Mouse (Mus musculus) c-Kit-positive CD71-positive TER-119-negative erythroid progenitor cells, embryonic 14.5 days (primary cell): ENCODE measurements around the gene Hdac9.

Experiments
- DNase-seq: peaks from one replicate; pipeline ENCODE4 v3.0.0-alpha.2; 2013; ENCODE audit warnings: low read depth

Hdac9 gene

GRCm38 (mm10) chr12:34806528-34806927 is 110.4 kb downstream of the Hdac9 start:
- no peak for DNase-seq

GRCm38 (mm10) chr12:34803721-34804120 is 113.2 kb downstream of the Hdac9 start:
- no peak for DNase-seq

- no peak for DNase-seq
Measured at GRCm38 (mm10) chr12:34802308-34802707, 114.6 kb downstream of the Hdac9 start.

- DNase-seq = no peak
Measured at GRCm38 (mm10) chr12:34801752-34802151, 115.1 kb downstream of the Hdac9 start.

DNA sequence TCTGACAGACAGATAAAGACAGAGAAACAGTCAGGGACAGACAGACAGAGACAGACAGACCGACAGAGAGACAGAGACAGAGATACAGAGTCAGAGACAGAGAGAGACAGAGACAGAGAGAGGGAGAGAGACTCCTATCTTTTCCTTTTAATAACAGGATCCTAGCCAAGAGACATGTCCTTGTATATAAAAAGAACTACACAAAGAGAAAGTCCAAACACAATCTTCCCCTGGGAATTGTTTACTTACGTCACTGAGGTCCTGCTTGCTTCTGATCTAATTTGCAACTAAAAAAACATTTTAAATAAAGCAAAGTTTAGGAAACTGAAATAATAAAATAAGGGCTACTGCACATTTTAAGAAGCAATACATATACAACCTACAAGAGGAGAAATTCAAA is 119.5 kb downstream of the Hdac9 start:
- DNase-seq = no peak

DNA sequence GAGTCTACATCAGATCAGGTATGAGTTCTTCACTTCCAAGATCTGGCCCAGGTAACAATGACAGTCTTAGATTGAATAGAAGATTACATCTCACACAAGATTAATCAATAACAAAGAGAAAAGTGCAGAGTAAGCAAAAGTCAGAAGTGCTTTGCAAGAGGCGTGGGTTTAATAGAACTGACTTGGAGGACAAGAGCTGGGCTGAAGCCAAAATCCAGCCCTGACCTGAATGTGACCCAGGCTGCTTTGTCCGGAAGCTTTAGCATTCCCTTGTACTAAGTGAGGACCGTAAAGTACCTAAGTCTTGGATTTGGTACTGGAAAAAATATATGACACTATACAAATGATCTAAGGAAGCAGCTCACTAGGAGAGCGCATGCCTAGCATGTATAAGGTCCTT is 121.4 kb downstream of the Hdac9 start:
- no peak for DNase-seq

GRCm38 (mm10) chr12:34792113-34792452 is 124.8 kb downstream of the Hdac9 start:
- no peak for DNase-seq

DNA sequence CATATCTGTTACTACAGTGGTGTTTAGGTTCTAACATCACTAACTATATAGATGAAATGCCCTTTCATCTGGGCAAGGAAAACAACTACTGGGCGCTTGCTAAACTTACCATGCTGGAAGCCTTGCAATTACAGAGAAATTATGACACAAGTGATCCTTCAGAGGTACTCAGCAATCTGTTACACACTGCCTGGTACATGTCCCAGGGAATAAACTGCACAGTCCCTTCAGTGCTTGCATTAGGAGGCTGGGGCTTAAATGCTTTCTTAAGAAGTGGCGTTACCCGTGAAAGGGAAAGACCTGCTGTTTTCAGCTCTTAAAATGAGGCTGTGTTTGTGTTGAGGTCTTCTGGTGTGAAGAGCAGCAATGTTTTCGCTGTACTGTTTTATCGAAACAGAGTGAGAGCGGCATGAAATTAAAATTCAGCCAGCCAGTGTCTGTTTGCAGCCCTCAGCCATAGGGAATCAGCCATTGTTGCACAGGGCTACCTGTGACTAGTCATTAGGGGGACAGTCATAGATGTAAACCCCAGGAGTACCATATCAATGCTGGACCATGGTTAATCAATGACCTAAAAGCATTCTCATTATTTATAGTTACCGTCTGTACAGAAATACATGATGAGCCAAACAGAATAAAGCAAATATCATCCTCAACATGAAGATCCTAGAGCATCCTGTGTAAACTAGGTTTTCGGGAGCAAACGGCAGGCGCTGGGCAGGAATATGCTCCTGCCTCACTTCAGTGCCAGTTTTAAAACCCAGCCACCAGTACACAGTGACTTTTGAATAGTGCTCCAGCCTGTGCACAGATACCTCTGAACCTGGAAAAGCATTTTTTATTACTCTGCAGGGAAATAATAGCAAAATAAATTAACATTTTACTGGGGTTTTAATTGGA is 125.4 kb downstream of the Hdac9 start:
- no peak for DNase-seq

DNA sequence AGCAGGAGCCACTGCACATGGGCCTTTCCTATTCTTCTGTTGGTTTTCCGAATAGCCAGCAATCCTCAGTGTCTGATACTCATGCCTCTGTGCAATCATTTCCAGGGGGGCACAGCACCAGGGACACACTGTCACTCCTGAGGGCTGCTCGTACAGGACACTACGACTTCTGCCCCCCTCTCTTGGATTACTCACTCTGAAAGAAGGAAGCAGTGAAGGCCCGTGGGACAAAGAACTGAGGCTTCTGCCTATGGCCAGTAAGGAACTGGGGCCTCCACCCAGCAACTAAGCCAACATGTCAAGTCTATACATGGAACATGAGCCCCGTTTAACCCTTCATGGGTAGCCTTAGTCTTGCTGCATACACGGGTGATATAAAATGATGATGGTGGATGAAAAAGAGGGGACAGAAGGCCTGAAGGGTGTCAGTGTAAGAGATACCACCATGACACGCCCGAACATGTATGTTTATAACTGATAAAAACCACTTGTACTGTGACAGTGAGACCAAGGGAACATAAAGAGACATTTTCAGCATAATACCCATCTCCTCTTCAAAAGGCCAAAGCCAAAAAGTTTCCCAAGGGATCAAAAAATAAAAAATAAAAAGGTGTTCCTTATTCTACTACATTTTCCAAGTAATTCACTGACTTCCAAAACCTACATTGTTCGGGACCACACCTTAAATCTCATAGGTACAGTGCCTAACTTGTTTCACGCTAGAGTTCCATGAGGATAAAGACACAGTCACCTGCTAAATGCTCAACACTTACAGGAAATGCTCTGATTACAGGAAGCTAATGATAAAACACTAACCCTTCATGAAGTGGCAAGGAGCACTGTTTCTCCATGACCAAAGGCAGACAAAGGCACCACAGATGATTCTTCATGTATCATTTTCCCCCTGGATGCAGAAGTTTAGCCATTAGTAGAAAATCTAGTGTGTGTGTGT is 127.6 kb downstream of the Hdac9 start:
- peak; percentile 4 for DNase-seq

- DNase-seq = no peak
Measured at GRCm38 (mm10) chr12:34787380-34787779, 129.5 kb downstream of the Hdac9 start.

DNA sequence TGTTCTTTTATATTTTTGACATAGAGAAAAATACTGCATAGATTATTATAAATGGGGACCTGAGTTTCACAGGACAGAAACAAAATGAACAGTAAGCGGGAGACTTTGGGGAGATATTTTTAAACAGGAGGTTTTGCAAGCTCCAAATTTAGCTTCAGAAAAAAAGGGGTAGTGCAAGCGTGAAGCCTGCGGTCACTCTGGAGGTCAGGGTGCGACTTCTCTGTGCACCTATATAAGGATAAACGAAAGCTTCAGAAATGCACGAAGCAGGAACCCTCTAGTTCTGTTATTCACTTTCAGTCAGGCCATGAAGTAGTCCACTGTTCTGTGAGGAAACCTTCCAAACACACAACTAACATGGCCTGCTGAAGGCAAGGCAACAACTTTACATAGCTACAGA is 133.3 kb downstream of the Hdac9 start:
- no peak for DNase-seq

DNA sequence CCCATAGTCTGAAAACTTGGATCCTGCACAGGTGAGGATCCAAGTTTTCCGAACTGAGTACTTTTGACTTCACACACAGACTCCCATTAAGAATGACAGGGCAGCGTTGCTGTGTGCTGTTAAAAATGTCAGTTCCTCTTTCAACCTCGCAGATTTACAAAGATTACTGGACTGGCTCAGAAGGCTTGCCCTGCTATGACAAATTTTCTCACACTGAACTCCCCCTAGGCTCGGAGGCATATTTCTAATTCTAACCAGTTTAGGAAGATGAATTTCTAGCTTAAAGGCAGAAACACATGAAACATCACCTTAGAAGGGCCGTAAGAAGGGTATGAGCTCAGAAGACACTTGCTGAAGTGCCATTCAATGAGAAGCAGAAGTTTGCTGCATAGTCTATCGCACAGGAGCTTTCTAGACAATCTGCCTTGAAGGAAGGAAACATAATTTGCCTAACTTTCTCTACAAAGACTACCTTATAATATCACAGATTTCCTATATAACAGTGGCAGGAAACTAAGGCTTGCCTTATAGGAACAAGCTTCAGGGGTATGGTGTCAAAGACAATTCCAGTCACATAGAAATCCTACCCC is 137.4 kb downstream of the Hdac9 start:
- no peak for DNase-seq

DNA sequence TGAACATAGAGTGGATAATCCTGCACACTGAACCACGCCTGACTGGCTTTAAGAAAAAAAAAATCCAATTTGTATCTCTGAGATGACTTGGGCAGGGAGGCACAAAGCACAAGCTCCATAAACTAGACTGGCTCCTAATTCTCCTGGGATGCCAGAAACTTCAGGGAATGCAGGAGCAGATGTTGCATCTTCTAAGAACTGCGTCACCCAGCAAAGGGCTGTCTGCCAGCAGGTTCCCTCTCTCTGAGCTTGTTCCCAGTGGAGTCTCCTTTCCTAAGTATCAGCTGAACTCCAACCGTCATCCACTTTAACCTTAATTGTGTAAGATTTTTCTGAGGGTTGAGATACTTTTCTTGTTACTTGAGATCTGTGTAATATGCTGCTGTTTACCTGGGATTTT is 140.7 kb downstream of the Hdac9 start:
- no peak for DNase-seq

DNA sequence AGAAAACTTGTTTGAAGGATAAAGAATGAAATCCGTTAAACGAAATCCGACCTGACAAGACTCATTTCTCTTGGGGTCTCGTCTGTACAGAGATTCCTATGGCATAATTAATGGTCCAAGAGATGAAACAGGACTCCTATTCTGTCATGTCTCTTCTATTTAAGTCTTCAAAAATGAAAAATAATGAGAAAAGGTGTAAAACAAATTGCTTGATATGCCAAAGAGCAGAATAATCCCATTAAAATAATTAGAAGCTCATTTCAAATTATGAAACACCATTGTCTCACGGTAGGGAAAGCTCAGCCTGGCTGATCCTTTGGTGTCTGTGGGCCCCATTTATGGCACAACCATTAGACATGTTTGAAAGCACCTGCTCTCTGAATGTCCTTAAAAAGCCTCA is 142.8 kb downstream of the Hdac9 start:
- DNase-seq = no peak

- no peak for DNase-seq
Measured at GRCm38 (mm10) chr12:34767226-34767775, 149.6 kb downstream of the Hdac9 start.

DNA sequence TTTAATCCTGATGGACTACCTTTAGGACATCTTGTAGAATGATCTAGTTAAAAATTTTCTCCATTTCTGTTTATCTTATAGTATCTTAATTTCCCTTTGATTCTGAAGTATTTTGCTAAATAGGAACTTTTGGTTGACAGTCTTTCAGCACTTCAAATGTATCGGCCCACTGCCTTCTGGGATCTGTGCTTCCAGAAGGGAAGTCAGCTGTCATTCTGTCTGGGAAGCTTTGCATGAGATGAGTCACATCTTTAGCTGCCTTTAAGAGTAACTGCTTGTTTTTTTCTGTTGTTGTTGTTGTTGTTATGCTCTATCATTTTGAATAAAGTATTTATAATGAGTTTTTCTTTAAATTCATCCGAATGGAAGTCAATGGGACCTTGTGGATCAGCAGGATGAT is 169.6 kb downstream of the Hdac9 start:
- DNase-seq = no peak

- DNase-seq = no peak
Measured at GRCm38 (mm10) chr12:34725204-34725603, 191.7 kb downstream of the Hdac9 start.

GRCm38 (mm10) chr12:34724274-34724673 is 192.6 kb downstream of the Hdac9 start:
- no peak for DNase-seq

- DNase-seq = no peak
Measured at GRCm38 (mm10) chr12:34722831-34723490, 193.9 kb downstream of the Hdac9 start.

GRCm38 (mm10) chr12:34720906-34721305 is 196.0 kb downstream of the Hdac9 start:
- DNase-seq = no peak

GRCm38 (mm10) chr12:34714266-34714939 is 202.5 kb downstream of the Hdac9 start:
- DNase-seq = no peak
